Mouse (Mus musculus) hindbrain, embryonic 16.5 days (tissue): ENCODE data around the gene Zfp949. TPM values are rescaled to one million over a fixed set of nuclear protein-coding genes. Genes with fewer than 3 reads are reported as not detected.

ENCODE experiments used
- ATAC-seq: fragments of 200-750 bp; cut with Nextera tagmentation; 2 replicates; pipeline ENCODE4 v1.8.0; 2017; ENCODE audit warnings: moderate TSS enrichment, moderate library complexity
- H3K27ac ChIP-seq: fragments of 300-500 bp; sonication (generic); 2 replicates; pipeline ENCODE4 v1.5.1; 2014; ENCODE audit warnings: low read depth, mild to moderate bottlenecking, control low read depth, low read length, moderate library complexity
- H3K27me3 ChIP-seq: fragments of 300-500 bp; sonication (generic); replicated peaks from 2 replicates; pipeline ENCODE4 v1.6.1; 2014; ENCODE audit warnings: low read length; ENCODE audit not compliant: control insufficient read depth, insufficient read depth
- H3K36me3 ChIP-seq: fragments of 300-500 bp; sonication (generic); 2 replicates; pipeline ENCODE4 v1.6.1; 2014; ENCODE audit warnings: mild to moderate bottlenecking, low read length, moderate library complexity, mixed read lengths; ENCODE audit not compliant: control insufficient read depth, insufficient read depth
- H3K4me1 ChIP-seq: fragments of 300-500 bp; sonication (generic); 2 replicates; pipeline ENCODE4 v1.6.1; 2014; ENCODE audit warnings: low read depth, low read length; ENCODE audit not compliant: control insufficient read depth, insufficient read depth
- H3K4me2 ChIP-seq: fragments of 300-500 bp; sonication (generic); 2 replicates; pipeline ENCODE4 v1.6.1; 2014; ENCODE audit warnings: mild to moderate bottlenecking, low read length, control low read depth, moderate library complexity
- H3K4me3 ChIP-seq: fragments of 300-500 bp; sonication (generic); 2 replicates; pipeline ENCODE4 v1.5.1; 2014; ENCODE audit warnings: mild to moderate bottlenecking, low read length, control low read depth, moderate library complexity
- H3K9ac ChIP-seq: fragments of 300-500 bp; sonication (generic); 2 replicates; pipeline ENCODE4 v1.6.1; 2014; ENCODE audit warnings: low read depth, mild to moderate bottlenecking, control low read depth, low read length, moderate library complexity
- H3K9me3 ChIP-seq: fragments of 300-500 bp; sonication (generic); 2 replicates; pipeline ENCODE4 v1.6.1; 2014; ENCODE audit warnings: mild to moderate bottlenecking, low read length, moderate library complexity; ENCODE audit not compliant: control insufficient read depth
- WGBS: fragments of 180-500 bp; shearing (Covaris S2); extraction: QIAGEN DNeasy Blood & Tissue Kit; methylation state at CpG from one replicate; pipeline ENCODE4 v1.1.7; 2014; 5-methylcytosine and 5-hydroxymethylcytosine counted together
- polyA plus RNA-seq: library from polyadenylated mRNA; unstranded; fragments of >200 nt; fragmentation: Nextera tagmentation; extraction: Ambion mirVana; gene quantifications from 2 replicates; pipeline ENCODE4 v1.2.1, GENCODE M21; 2015

Gene Zfp949
- polyA plus RNA-seq, 1 experiment from 2014 or later: 21.4 TPM

DNA sequence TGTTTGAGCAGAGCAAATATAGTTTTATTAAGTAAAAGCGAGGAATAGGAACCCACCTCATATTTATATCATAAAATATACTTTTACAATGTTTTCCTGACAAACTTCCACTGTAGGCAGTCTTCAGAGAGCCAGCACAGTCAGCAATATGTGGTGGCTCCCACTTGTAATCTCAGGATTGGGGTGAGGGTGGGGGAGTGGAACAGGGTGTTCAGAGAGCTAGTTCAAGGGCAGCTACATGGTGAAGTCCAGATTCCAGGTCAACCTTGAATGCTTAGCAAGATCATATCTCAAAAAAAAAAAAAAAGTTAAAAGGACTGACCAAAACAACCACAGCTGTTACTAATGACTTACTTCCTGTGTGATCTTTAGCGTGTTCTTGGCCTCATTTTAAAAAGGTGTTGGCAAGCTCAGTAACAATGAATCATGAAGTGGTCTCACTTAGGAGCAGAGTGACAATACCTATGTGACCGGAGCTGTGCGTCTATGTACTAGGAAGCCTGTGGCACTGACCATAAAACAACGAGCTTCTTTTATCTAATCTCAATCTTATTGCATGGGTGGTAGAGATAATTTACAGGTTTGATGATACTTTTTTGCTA, 17.7 kb upstream of the Zfp949 start:
- no peak overlapping the region for H3K9ac ChIP-seq
- H3K36me3 ChIP-seq: no peaks in the 10 kb centered on the region
- H3K4me3 ChIP-seq: no peak overlapping the region
- H3K9me3 ChIP-seq: no peaks in the 10 kb centered on the region
- no peak overlapping the region for H3K27ac ChIP-seq
- H3K4me1 ChIP-seq: no peaks in the 10 kb centered on the region
- H3K4me2 ChIP-seq: no peak overlapping the region
- WGBS: 88% methylated on average over 5 of the region's 5 CpGs
- no peaks in the 10 kb centered on the region for H3K27me3 ChIP-seq
- no peak for ATAC-seq

DNA sequence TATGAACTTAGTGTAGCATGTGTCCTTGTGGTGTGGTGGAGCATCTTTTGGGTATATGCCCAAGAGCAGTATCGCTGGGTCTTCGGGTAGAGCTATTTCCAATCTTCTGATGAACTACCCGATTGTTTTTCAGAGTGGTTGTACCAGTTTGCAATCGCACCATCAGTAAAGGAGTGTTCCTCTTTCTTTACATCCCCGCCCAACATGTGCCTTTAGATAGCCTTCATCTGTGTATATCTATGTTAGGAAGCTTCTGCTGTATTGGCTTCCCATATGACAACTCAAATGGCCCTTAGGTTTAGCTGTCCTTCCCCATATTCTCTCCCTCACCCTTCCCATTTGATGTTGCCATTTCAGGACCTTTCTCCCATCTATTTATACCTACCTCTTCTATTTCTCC, 13.7 kb upstream of the Zfp949 start:
- ATAC-seq: no peak
- WGBS: 90% methylated on average over 5 of the region's 5 CpGs

DNA sequence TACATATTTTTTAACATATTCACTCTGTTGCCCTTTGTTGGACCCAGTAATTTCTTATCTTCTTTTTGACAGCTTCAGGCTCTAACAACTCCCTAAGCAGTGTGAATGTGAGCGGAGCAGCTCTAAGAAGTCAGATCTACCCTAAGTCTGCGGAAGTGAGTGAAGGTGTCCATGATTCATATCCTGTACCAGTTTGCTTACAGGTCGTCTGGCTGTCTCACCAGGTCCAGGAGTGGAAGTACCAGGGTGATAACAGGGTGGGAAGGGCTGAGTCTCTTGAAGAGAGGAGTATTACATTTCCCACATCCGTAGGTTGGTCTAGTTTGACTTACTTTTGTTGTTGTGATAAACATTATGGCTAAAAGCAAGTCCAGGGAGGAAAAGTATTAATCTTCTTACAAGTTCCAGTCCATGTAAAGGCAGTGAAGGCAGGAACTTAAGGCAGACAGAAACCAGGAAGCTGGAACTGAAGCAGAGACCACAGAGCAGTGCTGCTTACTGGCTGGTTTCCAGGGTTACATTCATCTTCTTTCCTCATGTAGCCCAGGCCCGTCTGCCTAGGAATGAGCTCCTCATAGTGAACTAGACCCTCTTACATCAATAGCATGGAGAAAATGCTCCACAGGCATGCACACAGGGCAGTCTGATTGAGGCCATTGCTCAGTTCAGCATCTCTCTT, 8.1 kb upstream of the Zfp949 start:
- no peak overlapping the region for H3K9ac ChIP-seq
- H3K27me3 ChIP-seq: no peaks in the 10 kb centered on the region
- no peaks in the 10 kb centered on the region for H3K36me3 ChIP-seq
- H3K4me2 ChIP-seq: no peak overlapping the region
- ATAC-seq: no peak
- no peaks in the 10 kb centered on the region for H3K4me1 ChIP-seq
- 76% methylated on average over 5 of the region's 5 CpGs for WGBS
- H3K4me3 ChIP-seq: no peak overlapping the region
- no peaks in the 10 kb centered on the region for H3K9me3 ChIP-seq
- no peak overlapping the region for H3K27ac ChIP-seq

More for the DNA sequence above, 13.7 kb upstream of the Zfp949 start:
- Histone ChIP-seq H3K27me3 (no peaks in the 10 kb centered on the region), H3K9me3 (no peaks in the 10 kb centered on the region), H3K4me1 (no peaks in the 10 kb centered on the region), H3K27ac (no peak overlapping the region), H3K4me3 (no peak overlapping the region), H3K36me3 (no peaks in the 10 kb centered on the region), H3K9ac (no peak overlapping the region), H3K4me2 (no peak overlapping the region)

DNA sequence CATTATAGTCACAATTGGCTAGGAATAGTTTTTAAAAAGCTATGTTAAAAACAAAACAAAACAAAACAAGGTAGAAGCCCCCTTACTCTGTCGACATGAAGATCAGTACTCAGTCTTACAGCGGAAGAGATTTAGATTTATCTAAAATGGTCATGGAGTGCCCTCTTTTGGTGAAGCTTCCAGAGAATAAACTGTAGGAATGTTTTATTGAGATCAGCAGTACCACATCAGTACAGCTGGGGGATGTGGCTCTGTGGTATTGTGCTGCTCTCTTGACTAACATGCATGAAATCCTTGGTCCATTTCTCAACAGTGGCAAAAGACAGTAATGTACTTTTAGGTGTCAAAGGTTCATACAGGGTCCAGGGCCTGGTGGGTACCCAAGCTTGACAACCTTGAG, 5.0 kb upstream of the Zfp949 start:
- H3K4me3 ChIP-seq: no peak overlapping the region
- no peak overlapping the region for H3K4me2 ChIP-seq
- ATAC-seq: peak; percentile 69
- H3K9ac ChIP-seq: no peak overlapping the region
- H3K4me1 ChIP-seq: no peaks in the 10 kb centered on the region
- no peaks in the 10 kb centered on the region for H3K27me3 ChIP-seq
- no peaks in the 10 kb centered on the region for H3K36me3 ChIP-seq
- no peak overlapping the region for H3K27ac ChIP-seq
- H3K9me3 ChIP-seq: no peaks in the 10 kb centered on the region
- WGBS: 21% methylated on average over 2 of the region's 2 CpGs

DNA sequence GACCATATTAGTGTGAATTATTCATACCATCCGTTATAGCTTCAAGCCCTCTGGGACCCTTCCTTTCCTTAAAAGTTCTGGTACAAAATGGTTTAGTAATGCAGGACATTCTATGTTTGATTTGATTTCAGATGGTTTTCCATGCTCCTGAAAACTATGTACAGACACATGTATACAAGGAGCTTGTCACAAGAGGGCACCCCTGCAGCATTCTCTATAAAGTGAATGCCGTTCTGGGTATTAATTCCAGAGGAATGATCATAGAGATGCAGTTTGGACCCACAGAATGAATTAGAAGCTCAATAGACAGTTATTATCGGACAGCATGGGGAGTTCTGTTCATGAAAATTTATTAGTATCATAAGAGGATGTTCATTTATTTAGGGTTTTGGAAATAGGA, 2.3 kb upstream of the Zfp949 start:
- Histone ChIP-seq H3K9me3 (no peaks in the 10 kb centered on the region), H3K36me3 (no peaks in the 10 kb centered on the region), H3K4me1 (peaks cover 14% of the 10 kb centered on the region), H3K27me3 (no peaks in the 10 kb centered on the region), H3K9ac (no peak overlapping the region), H3K27ac (no peak overlapping the region), H3K4me2 (no peak overlapping the region), H3K4me3 (no peak overlapping the region)
- WGBS: 25% methylated on average over 3 of the region's 3 CpGs
- ATAC-seq: no peak

DNA sequence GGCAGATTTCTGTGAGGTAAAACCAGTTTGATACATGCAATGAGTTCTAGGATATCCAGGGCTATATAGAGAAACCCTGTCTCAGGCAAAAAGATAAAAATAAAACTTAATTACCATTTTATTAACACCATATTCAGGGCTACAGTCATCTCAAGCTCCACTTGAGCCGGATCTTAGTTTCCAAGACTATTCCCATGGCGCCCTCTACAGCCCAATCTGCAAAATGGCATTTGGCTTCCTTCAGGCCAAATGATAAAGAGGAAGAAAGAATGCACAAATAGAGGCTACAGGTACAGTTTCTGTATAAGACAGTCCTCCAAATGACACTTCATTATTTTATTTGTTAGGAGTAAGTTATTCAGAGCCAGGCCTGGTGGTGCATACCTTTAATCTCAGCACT, 1.7 kb upstream of the Zfp949 start:
- no peak for ATAC-seq
- Histone ChIP-seq H3K4me3 (no peak overlapping the region), H3K27ac (no peak overlapping the region), H3K27me3 (no peaks in the 10 kb centered on the region), H3K9me3 (no peaks in the 10 kb centered on the region), H3K36me3 (no peaks in the 10 kb centered on the region), H3K4me2 (no peak overlapping the region), H3K4me1 (peaks cover 19% of the 10 kb centered on the region), H3K9ac (no peak overlapping the region)
- 7% methylated on average over 2 of the region's 2 CpGs for WGBS

DNA sequence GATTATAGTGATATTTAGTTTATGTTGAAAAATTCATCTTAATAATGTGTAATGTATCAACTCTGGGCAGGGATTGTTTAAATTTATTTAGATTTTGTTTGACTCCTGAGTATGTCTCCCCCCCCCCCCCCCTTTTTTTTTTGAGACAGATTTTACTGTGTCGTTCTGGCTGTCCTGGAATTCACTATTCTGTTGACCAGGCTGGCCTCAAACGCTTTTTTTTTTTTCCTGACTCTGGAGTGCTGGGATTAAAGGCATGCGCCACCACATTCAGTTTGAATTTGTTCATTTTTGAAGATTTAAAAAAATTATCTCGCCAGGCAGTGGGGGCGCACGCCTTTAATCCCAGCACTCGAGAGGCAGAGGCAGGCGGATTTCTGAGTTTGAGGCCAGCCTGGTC, 1.2 kb upstream of the Zfp949 start:
- ATAC-seq: no peak
- H3K4me1 ChIP-seq: peaks cover 22% of the 10 kb centered on the region
- no peak overlapping the region for H3K27ac ChIP-seq
- H3K9me3 ChIP-seq: no peaks in the 10 kb centered on the region
- no peak overlapping the region for H3K9ac ChIP-seq
- H3K4me2 ChIP-seq: no peak overlapping the region
- no peak overlapping the region for H3K4me3 ChIP-seq
- no peaks in the 10 kb centered on the region for H3K27me3 ChIP-seq
- H3K36me3 ChIP-seq: no peaks in the 10 kb centered on the region
- WGBS: 67% methylated on average over 8 of the region's 8 CpGs

DNA sequence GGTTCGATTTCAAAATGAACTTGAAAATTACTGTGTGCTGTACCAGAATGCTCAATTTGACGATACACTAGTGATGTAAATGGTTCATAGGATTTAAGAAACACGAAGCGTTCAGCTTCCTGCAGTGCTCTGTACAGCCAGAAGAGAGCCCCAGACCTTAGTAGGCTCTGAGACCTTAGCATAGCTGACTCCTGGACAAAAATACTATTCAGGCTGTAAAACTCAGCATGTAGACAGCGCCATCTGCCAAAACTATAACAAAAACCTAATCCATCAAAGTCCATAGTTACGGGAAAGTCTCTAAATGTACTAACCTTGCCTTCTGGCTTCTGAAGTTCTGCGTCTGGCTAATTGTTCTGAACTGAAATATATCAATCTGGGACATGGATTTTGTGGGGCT, 550 bp upstream of the Zfp949 start:
- Histone ChIP-seq H3K27me3 (no peaks in the 10 kb centered on the region), H3K9ac (peak overlapping the region; percentile 85), H3K4me1 (peaks cover 22% of the 10 kb centered on the region), H3K9me3 (no peaks in the 10 kb centered on the region), H3K4me3 (peak overlapping the region; percentile 92), H3K27ac (peak overlapping the region; percentile 42; the same call in 1 of the 2 replicates), H3K36me3 (no peaks in the 10 kb centered on the region), H3K4me2 (peak overlapping the region; percentile 69)
- 23% methylated on average over 7 of the region's 7 CpGs for WGBS
- peak; percentile 55 for ATAC-seq

DNA sequence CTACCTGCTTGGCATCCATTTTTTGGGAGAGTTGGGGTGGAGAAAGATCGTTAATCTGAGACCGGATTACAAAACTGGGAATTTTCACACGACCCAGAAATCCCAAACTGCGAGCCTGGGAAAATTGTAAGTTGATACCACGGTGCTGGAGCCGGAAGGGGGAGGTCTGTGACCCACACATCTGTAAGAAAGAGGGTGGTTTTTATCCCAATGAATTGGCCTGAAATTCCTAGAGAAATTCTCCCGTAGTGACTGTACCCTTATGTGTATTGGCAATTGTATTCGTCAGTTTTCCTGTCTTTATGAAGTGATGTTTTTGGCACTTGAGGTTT, 760 bp downstream of the Zfp949 start:
- Histone ChIP-seq H3K27me3 (no peaks in the 10 kb centered on the region), H3K4me3 (peak overlapping the region; percentile 92), H3K9me3 (peaks cover 3% of the 10 kb centered on the region; the same call in 1 of the 2 replicates), H3K4me2 (peak overlapping the region; percentile 69), H3K4me1 (peaks cover 22% of the 10 kb centered on the region), H3K36me3 (peaks cover 6% of the 10 kb centered on the region; the same call in 1 of the 2 replicates), H3K9ac (peak overlapping the region; percentile 85), H3K27ac (peak overlapping the region; percentile 94)
- WGBS: 5% methylated on average over 8 of the region's 8 CpGs
- no peak for ATAC-seq
